Mouse (Mus musculus) cortical plate, adult 2 months (tissue): ENCODE measurements around the gene B3glct.

Source experiments
- CTCF ChIP-seq: fragments of 200-500 bp; IDR thresholded peaks from 2 replicates; pipeline ENCODE4 v1.5.1; 2011; ENCODE audit warnings: mild to moderate bottlenecking, control low read depth, low read length; ENCODE audit not compliant: insufficient read depth; ENCODE audit errors: extremely low read depth
- POLR2A ChIP-seq: fragments of 200-500 bp; IDR thresholded peaks from 2 replicates; pipeline ENCODE4 v1.6.1; 2011; ENCODE audit warnings: mild to moderate bottlenecking, low read length, control low read depth; ENCODE audit not compliant: insufficient read depth; ENCODE audit errors: extremely low read depth

- TF ChIP-seq POLR2A: no peak
- 0 out of 2 replicates have a peak, but pooled peaks have one; percentile 36 for TF ChIP-seq CTCF
These were observed at the start of gene B3glct for GRCm38 (mm10) chr5:149678100-149678989.
